ENCODE assay signal across 24 mouse cellular contexts in the genomic region with DNA sequence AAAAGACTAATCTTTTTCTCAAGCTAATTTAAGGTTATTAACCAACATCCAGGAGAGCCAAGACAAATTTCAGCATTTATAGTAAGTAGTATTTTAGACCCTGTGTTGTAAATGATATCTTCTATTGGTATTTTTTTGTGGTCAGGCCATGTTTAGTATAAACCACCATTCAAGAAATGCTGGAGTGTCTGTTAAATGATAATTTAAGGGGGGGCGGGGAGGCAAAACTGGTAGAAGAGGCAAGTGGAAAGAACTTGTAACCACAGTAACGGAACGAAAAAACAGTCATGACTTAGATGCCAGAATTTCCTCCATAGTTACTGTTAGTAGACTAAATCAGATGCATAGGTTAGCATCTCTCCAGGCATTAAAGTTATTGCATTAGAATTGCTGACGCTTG.
DNase-seq lines count a peak whose midpoint lies in the region; ATAC-seq and TF ChIP-seq lines count a peak whose summit lies in the region.
"Had no signal": no experiment of that assay in that cellular context is flagged by ENCODE, and none has a peak within 500 bp of the region (broad histone marks: within the 10 kb centered on the region; RNA-seq: fewer than 3 reads in every experiment).

No protein-coding gene starts in this region.

- WGBS in embryonic facial prominence, embryonic 14.5 days: 77% methylated on average over 4 of the region's 4 CpGs
- WGBS in embryonic facial prominence, embryonic 10.5 days: 92% methylated on average over 4 of the region's 4 CpGs
- 82% methylated on average over 4 of the region's 4 CpGs for WGBS in neural tube, embryonic 15.5 days

- no peaks in the 10 kb centered on the region for H3K9me3 ChIP-seq in embryonic facial prominence, embryonic 14.5 days (ENCODE audit: control insufficient read depth, low read length)
- H3K9me3 ChIP-seq in embryonic facial prominence, embryonic 10.5 days: no peaks in the 10 kb centered on the region
- no peaks in the 10 kb centered on the region for H3K9me3 ChIP-seq in neural tube, embryonic 15.5 days (replicated peaks)
- H3K9me3 ChIP-seq: embryonic facial prominence, embryonic 12.5 days; embryonic facial prominence, embryonic 15.5 days; forebrain, embryonic 13.5 days; forebrain, embryonic 15.5 days had no signal

- H3K4me1 ChIP-seq in embryonic facial prominence, embryonic 14.5 days (ENCODE audit: control insufficient read depth, insufficient read depth, low read length): no peaks in the 10 kb centered on the region
- no peaks in the 10 kb centered on the region for H3K4me1 ChIP-seq in embryonic facial prominence, embryonic 10.5 days
- H3K4me1 ChIP-seq in neural tube, embryonic 15.5 days: no peaks in the 10 kb centered on the region
- H3K4me1 ChIP-seq: embryonic facial prominence, embryonic 12.5 days; embryonic facial prominence, embryonic 15.5 days; forebrain, embryonic 13.5 days; forebrain, embryonic 15.5 days had no signal

- H3K36me3 ChIP-seq in embryonic facial prominence, embryonic 14.5 days (ENCODE audit: control insufficient read depth, insufficient read depth, low read length): no peaks in the 10 kb centered on the region
- no peaks in the 10 kb centered on the region for H3K36me3 ChIP-seq in embryonic facial prominence, embryonic 10.5 days (replicated peaks)
- no peaks in the 10 kb centered on the region for H3K36me3 ChIP-seq in neural tube, embryonic 15.5 days
- H3K36me3 ChIP-seq: embryonic facial prominence, embryonic 12.5 days; embryonic facial prominence, embryonic 15.5 days; forebrain, embryonic 15.5 days had no signal

- intact Hi-C loops in left cerebral cortex, adult 2 months (cut with DNase I): loop anchor here (10.0 kb wide), 1 partner anchor 151 kb away; no protein-coding TSS in a partner anchor

- no peak for ATAC-seq in embryonic facial prominence, embryonic 14.5 days (ENCODE audit: low read depth)
- peak; percentile 62 for ATAC-seq in common myeloid progenitor, adult 5-6 weeks (replicated peaks; ENCODE audit: low read depth, poor library complexity, severe bottlenecking)
- peak; percentile 73 for ATAC-seq in megakaryocyte-erythroid progenitor cell, adult 5-6 weeks (replicated peaks; ENCODE audit: low FRiP score, low TSS enrichment, poor library complexity, severe bottlenecking)
- ATAC-seq in neural tube, embryonic 15.5 days (ENCODE audit: low FRiP score): no peak
- ATAC-seq: activated CD4-positive, CD25-positive, alpha-beta regulatory T cell, adult 4 months; forebrain, embryonic 13.5 days; forebrain, embryonic 15.5 days; forebrain, postnatal 0 days; Patski had no signal

- H3K4me3 ChIP-seq in embryonic facial prominence, embryonic 14.5 days (ENCODE audit: low read depth, low read length): no peak overlapping the region
- H3K4me3 ChIP-seq in embryonic facial prominence, embryonic 10.5 days: no peak overlapping the region
- H3K4me3 ChIP-seq in left cerebral cortex, adult 2 months: no peak overlapping the region
- H3K4me3 ChIP-seq in neural tube, embryonic 15.5 days (replicated peaks): no peak overlapping the region
- H3K4me3 ChIP-seq: embryonic facial prominence, embryonic 12.5 days; embryonic facial prominence, embryonic 15.5 days; forebrain, embryonic 13.5 days; forebrain, embryonic 15.5 days had no signal

- H3K27me3 ChIP-seq in embryonic facial prominence, embryonic 14.5 days (replicated peaks; ENCODE audit: control insufficient read depth, insufficient read depth, low read length): no peaks in the 10 kb centered on the region
- no peaks in the 10 kb centered on the region for H3K27me3 ChIP-seq in embryonic facial prominence, embryonic 10.5 days (replicated peaks; ENCODE audit: low read depth, poor library complexity, severe bottlenecking)
- H3K27me3 ChIP-seq in neural tube, embryonic 15.5 days (replicated peaks): no peaks in the 10 kb centered on the region
- H3K27me3 ChIP-seq: embryonic facial prominence, embryonic 12.5 days; embryonic facial prominence, embryonic 15.5 days; forebrain, embryonic 13.5 days; forebrain, embryonic 15.5 days; Patski had no signal

- H3K4me2 ChIP-seq in embryonic facial prominence, embryonic 14.5 days (ENCODE audit: low read depth, low read length): no peak overlapping the region
- no peak overlapping the region for H3K4me2 ChIP-seq in neural tube, embryonic 15.5 days
- H3K4me2 ChIP-seq: embryonic facial prominence, embryonic 12.5 days; embryonic facial prominence, embryonic 15.5 days; forebrain, embryonic 13.5 days; forebrain, embryonic 15.5 days had no signal

- no peak overlapping the region for H3K27ac ChIP-seq in embryonic facial prominence, embryonic 14.5 days (replicated peaks; ENCODE audit: low read depth, low read length)
- no peak overlapping the region for H3K27ac ChIP-seq in embryonic facial prominence, embryonic 10.5 days (replicated peaks)
- peak overlapping the region; percentile 37; the same call in 1 of the 2 replicates for H3K27ac ChIP-seq in left cerebral cortex, adult 2 months
- no peak overlapping the region for H3K27ac ChIP-seq in neural tube, embryonic 15.5 days (replicated peaks)
- H3K27ac ChIP-seq: embryonic facial prominence, embryonic 12.5 days; embryonic facial prominence, embryonic 15.5 days; forebrain, embryonic 13.5 days; forebrain, embryonic 15.5 days had no signal

- DNase-seq in embryonic facial prominence, embryonic 14.5 days (ENCODE audit: low spot score): peak; percentile 29
- no peak for DNase-seq in embryonic facial prominence, embryonic 10.5 days (ENCODE audit: low spot score)
- no peak for DNase-seq in left cerebral cortex, adult 2 months (ENCODE audit: extremely low spot score in 1 of 2, low spot score in 2 of 2)
- DNase-seq in left cerebral cortex, adult 11 months (ENCODE audit: low spot score): no peak
- DNase-seq in layer of hippocampus, adult 11-12 months (ENCODE audit: low spot score): no peak
- DNase-seq: adrenal gland, adult 8-10 months; adrenal gland, postnatal 14 days; adrenal gland, postnatal 36 days; cerebellum, adult 11-12 months; cerebellum, adult 2 months; cerebellum, adult 9-10 months; cerebellum, postnatal 10 days; cerebellum, postnatal 25 days; embryo, embryonic 11 days; forebrain, postnatal 0 days had no signal

- no peak overlapping the region for H3K9ac ChIP-seq in embryonic facial prominence, embryonic 14.5 days (ENCODE audit: low read depth, low read length)
- H3K9ac ChIP-seq in neural tube, embryonic 15.5 days (replicated peaks): no peak overlapping the region
- H3K9ac ChIP-seq: embryonic facial prominence, embryonic 12.5 days; embryonic facial prominence, embryonic 15.5 days; forebrain, embryonic 13.5 days; forebrain, embryonic 15.5 days; forebrain, postnatal 0 days had no signal

- TF ChIP-seq CTCF in left cerebral cortex, adult 2 months (IDR thresholded peaks at IDR 0.05): no peak

Comparison
In these comparisons a context has a peak if more than half of its experiments do, and no peak if none do; other contexts are left out.
1. ATAC-seq: peak in common myeloid progenitor, adult 5-6 weeks (single experiment) and megakaryocyte-erythroid progenitor cell, adult 5-6 weeks (single experiment); none in embryonic facial prominence, embryonic 14.5 days (single experiment) and neural tube, embryonic 15.5 days (single experiment).